Mouse (Mus musculus) olfactory bulb, adult 2 months (tissue): ENCODE measurements around the gene Npb.

Experiments
- CTCF ChIP-seq: fragments of 200-500 bp; IDR thresholded peaks from 2 replicates; pipeline ENCODE4 v1.5.1; 2012; ENCODE audit warnings: low read depth, mild to moderate bottlenecking, low read length, moderate library complexity; ENCODE audit not compliant: insufficient read depth
- POLR2A ChIP-seq: fragments of 200-500 bp; IDR thresholded peaks from 2 replicates; pipeline ENCODE4 v1.6.1; 2012; ENCODE audit warnings: mild to moderate bottlenecking, low read depth, low read length, moderate library complexity; ENCODE audit not compliant: insufficient read depth

GRCm38 (mm10) chr11:120631726-120632448 is 23.6 kb downstream of the Npb start:
- no peak for TF ChIP-seq CTCF
- no peak for TF ChIP-seq POLR2A
